Mouse (Mus musculus) bone marrow macrophage, adult 2 months (primary cell): ENCODE measurements at regions not wholly inside any gene's neighbourhood (a gene's known extent, or its start where the extent isn't known, plus 50 kb on each side); places are given as distances from the start of the nearest gene placed in this dataset.
"Not testable (repeated sequence)": the region's sequence is repeated elsewhere in the genome, so short reads cannot be mapped to it uniquely, and the experiment has no call there.

Experiments used
- H3K27ac ChIP-seq: 2 replicates; pipeline ENCODE4 v1.5.1; 2012; ENCODE audit warnings: low read depth, low read length; ENCODE audit not compliant: insufficient read depth
- H3K4me1 ChIP-seq: 2 replicates; pipeline ENCODE4 v1.6.1; 2012; ENCODE audit warnings: low read length; ENCODE audit not compliant: control insufficient read depth, insufficient read depth
- H3K4me3 ChIP-seq: 2 replicates; pipeline ENCODE4 v1.5.1; 2012; ENCODE audit warnings: mild to moderate bottlenecking, low read length, moderate library complexity; ENCODE audit not compliant: insufficient read depth
- CTCF ChIP-seq: IDR thresholded peaks from 2 replicates; pipeline ENCODE4 v1.5.1; 2012; ENCODE audit warnings: low read depth, mild to moderate bottlenecking, low read length, moderate library complexity
- POLR2A ChIP-seq: IDR thresholded peaks from 2 replicates; pipeline ENCODE4 v1.6.1; 2012; ENCODE audit warnings: mild to moderate bottlenecking, low read depth, low read length, borderline replicate concordance

- TF ChIP-seq POLR2A, result no peak
- no peak for TF ChIP-seq CTCF
- H3K4me1 ChIP-seq, result peaks cover 2% of the 10 kb centered on the region; the same call in 1 of the 2 replicates
- H3K27ac ChIP-seq, result no peak overlapping the region
- H3K4me3 ChIP-seq, result no peak overlapping the region
Observed at GRCm38 (mm10) chr10:117470481-117470880, 90.7 kb upstream of the Cpsf6 start.

GRCm38 (mm10) chr10:117469573-117470090, 89.8 kb upstream of the Cpsf6 start:
- Histone ChIP-seq H3K4me3 (no peak overlapping the region), H3K4me1 (peaks cover 2% of the 10 kb centered on the region; the same call in 1 of the 2 replicates), H3K27ac (no peak overlapping the region)
- TF ChIP-seq CTCF, result no peak
- TF ChIP-seq POLR2A, result no peak

DNA sequence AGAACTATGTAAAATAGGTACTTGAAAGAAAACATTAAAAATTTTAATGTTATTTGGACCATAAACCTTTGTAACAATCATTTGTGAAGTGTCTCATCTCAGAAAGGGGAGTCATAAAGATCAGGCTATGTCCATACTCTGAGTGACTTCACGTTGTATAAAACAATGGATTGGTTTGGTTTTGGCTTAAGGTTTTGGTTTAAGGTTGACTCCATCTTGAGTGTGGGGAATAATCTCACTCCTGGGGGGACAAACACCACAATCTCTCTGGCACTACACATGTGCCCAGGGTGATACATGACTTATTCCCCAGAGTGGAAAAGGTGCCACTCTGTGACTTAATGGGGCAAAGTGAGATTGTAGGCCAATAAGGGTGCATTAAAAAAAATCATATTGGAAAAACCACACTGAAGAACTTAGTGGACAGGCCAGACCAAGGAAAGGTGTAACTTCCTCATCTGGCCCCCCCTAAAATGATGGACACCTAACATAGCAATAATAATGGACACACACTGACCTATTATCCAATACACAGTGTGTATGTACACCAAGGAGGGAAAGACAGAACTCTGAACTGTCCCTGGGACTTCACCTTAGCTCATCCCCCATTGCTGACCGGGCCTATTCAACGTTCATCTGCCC, 89.2 kb upstream of the Cpsf6 start:
- H3K4me3 ChIP-seq, result no peak overlapping the region
- H3K4me1 ChIP-seq, result peaks cover 2% of the 10 kb centered on the region; the same call in 1 of the 2 replicates
- H3K27ac ChIP-seq, result no peak overlapping the region
- TF ChIP-seq CTCF (no peak), POLR2A (no peak)

DNA sequence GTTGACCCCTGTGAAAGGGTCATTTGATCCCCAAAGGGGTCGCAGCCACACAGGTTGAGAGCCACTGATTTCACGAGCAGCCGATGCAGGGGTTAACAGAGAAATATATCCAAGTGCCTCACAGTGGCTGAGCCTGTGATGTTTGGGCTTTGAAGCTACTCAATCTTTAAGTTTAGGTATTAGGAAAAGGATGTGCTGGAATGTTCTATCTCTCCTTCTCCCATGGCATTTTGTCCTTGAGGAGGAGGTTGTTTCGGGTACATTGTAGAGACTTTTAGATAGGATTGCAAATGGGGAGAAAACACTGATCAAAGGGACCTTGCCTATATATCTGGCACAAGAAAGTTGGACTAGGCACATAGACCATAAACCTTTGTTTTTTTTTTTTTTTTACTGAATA, 88.6 kb upstream of the Cpsf6 start:
- TF ChIP-seq CTCF (no peak), POLR2A (no peak)
- Histone ChIP-seq H3K4me1 (peaks cover 2% of the 10 kb centered on the region; the same call in 1 of the 2 replicates), H3K4me3 (no peak overlapping the region), H3K27ac (no peak overlapping the region)

GRCm38 (mm10) chr10:117467161-117467560, 87.3 kb upstream of the Cpsf6 start:
- TF ChIP-seq POLR2A, result no peak
- TF ChIP-seq CTCF, result no peak
- Histone ChIP-seq H3K4me3 (no peak overlapping the region), H3K4me1 (peaks cover 2% of the 10 kb centered on the region; the same call in 1 of the 2 replicates), H3K27ac (no peak overlapping the region)

DNA sequence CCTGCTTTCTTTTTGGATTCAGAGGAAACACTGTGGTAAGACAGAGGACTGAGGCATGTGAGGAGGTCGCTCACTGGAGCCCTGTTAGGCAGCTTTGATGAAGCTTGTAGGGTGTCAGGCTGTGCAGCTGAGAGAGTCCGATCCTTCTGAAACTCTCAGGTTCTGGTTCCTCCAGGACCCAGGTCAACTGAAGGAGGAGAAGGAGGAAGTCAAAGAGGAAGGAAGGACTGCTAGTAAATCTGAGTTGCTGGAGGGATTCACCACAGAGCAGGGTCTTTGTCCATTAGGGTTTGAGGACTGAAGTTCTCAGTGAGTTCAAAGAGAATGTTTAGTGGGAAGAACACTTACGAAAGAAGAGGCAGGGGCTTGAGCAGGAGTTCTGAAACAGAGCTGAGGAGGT, 86.6 kb upstream of the Cpsf6 start:
- H3K4me1 ChIP-seq, result 0 out of 2 replicates have a peak, but pooled peaks cover 2% of the 10 kb centered on the region
- no peak overlapping the region for H3K4me3 ChIP-seq
- no peak for TF ChIP-seq POLR2A
- no peak for TF ChIP-seq CTCF
- no peak overlapping the region for H3K27ac ChIP-seq

DNA sequence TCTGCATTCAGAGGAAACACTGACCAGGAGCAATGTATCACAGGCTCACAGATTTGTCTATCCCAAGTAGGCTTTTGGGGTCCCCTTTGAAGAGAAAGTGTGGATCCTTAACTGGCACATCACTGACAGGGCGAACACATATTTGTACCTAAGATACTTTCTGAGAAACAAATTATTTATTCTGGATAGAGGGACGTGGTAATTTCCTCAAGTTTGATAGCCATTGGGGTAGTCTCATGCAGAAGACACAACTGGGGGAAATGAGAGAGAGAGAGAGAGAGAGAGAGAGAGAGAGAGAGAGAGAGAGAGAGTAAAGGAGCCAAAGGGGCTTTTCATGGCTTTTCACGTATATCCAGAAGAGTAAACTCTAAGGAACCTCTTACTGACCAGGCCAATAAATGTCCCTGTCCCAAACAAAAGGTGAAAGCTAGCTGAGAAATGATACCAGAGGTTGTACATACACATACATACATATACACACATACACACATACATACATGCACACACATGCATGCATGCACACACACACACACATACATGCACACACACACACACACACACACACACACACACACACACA, 85.9 kb upstream of the Cpsf6 start:
- no peak overlapping the region for H3K4me3 ChIP-seq
- no peak overlapping the region for H3K27ac ChIP-seq
- H3K4me1 ChIP-seq, result 0 out of 2 replicates have a peak, but pooled peaks cover 2% of the 10 kb centered on the region
- TF ChIP-seq CTCF, result no peak
- TF ChIP-seq POLR2A, result no peak

DNA sequence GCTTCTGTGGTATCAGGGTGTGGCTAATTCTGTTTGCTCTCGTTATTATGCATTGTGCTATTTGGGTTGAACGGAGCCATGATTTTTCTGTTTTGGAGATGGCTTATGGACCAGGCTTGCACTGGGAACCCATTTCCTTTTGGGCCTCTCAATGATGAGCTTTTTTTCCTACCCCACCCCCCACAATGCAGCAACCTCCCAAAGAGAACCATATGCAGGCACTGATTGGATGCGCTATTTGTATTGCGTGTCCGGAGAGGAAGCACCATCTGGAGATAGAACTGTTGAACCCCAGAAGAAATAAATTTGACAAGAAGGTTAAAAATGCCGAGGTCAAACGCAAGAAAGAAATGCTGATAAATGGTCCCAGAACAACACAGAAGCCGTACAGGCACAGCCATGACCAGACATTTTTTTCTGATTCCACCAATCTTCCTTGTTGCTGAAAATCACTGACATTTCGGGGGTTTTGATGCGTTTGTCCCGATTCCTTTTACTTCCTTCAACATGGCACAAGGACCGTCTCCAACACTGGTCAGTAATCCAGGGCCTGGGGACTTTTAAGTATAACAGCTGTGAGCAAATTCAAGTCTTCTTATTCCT, 85.3 kb upstream of the Cpsf6 start:
- Histone ChIP-seq H3K4me1 (0 out of 2 replicates have a peak, but pooled peaks cover 2% of the 10 kb centered on the region), H3K4me3 (no peak overlapping the region), H3K27ac (no peak overlapping the region)
- TF ChIP-seq POLR2A (no peak), CTCF (no peak)

DNA sequence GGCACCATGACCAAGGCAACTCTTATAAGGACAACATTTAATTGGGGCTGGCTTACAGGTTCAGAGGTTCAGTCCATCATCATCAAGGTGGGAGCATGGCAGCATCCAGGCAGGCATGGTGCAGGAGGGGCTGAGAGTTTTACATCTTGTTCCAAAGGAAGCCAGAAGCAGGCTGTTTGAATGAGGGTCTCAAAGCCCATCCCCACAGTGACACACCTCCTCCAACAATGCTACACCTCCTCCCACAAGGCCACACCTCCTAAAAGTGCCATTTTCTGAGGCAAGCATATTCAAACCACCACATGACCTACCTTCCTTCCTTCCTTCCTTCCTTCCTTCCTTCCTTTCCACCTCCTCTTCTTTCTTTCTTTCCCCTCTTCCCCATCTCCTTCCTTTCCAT, 84.5 kb upstream of the Cpsf6 start:
- H3K4me3 ChIP-seq, H3K27ac ChIP-seq, H3K4me1 ChIP-seq: not testable (repeated sequence)

- no peak for TF ChIP-seq POLR2A
- no peak for TF ChIP-seq CTCF
- Histone ChIP-seq H3K4me3 (no peak overlapping the region), H3K4me1 (0 out of 2 replicates have a peak, but pooled peaks cover 2% of the 10 kb centered on the region), H3K27ac (no peak overlapping the region)
Observed at GRCm38 (mm10) chr10:117463636-117464035, 83.8 kb upstream of the Cpsf6 start.
